Mouse (Mus musculus) left cerebral cortex, postnatal 14 days (tissue): ENCODE data around the gene Hrh3. TPM values are rescaled to one million over a fixed set of nuclear protein-coding genes. Genes with fewer than 3 reads are reported as not detected.

ENCODE experiments used
- DNase-seq, 2 experiments: peaks; one replicate each; pipeline ENCODE4 v3.0.0; 2021 to 2022; ENCODE audit warnings: low spot score in 2 of 2, mixed read lengths in 1 of 2
- intact Hi-C: fragments of 180-260 bp; cut with DNase I; formaldehyde crosslinking; loops from one replicate; pipeline ENCODE4 v1.15.1; 2025
- total RNA-seq, 2 experiments: library from RNA; stranded (reverse); gene quantifications; 2 replicates each; pipeline ENCODE4 v1.2.3; 2021

Hrh3 gene
- total RNA-seq, 2 experiments from 2014 or later, result 65.4 to 73.5 TPM

- intact Hi-C loops, result no loop called here
- DNase-seq, result peak; percentile 74 to 79
Observed at GRCm38 (mm10) chr2:180113909-180114890, 9.9 kb upstream of the Hrh3 start.

- DNase-seq, result no peak
- intact Hi-C loops, result no loop called here
Observed at GRCm38 (mm10) chr2:180108285-180108684, 4.0 kb upstream of the Hrh3 start.

- DNase-seq, result no peak
Observed at GRCm38 (mm10) chr2:180107081-180107480, 2.8 kb upstream of the Hrh3 start.

GRCm38 (mm10) chr2:180105441-180106190 lies 1.3 kb upstream of the Hrh3 start:
- intact Hi-C loops, result no loop called here
- DNase-seq, result peak in 1 of 2 experiments; percentile 57

More at GRCm38 (mm10) chr2:180107081-180107480, 2.8 kb upstream of the Hrh3 start:
- intact Hi-C loops, result no loop called here

GRCm38 (mm10) chr2:180104659-180105377 lies 530 bp upstream of the Hrh3 start:
- intact Hi-C loops, result no loop called here
- DNase-seq, result no peak

- intact Hi-C loops, result no loop called here
- no peak for DNase-seq
Observed at GRCm38 (mm10) chr2:180103151-180103977, 924 bp downstream of the Hrh3 start.

- DNase-seq, result no peak
- intact Hi-C loops, result no loop called here
Observed at GRCm38 (mm10) chr2:180099529-180099928, 4.8 kb downstream of the Hrh3 start.

- intact Hi-C loops, result no loop called here
- DNase-seq, result no peak
Observed at GRCm38 (mm10) chr2:180098167-180098566, 6.1 kb downstream of the Hrh3 start.

GRCm38 (mm10) chr2:180097585-180097984 lies 6.7 kb downstream of the Hrh3 start:
- intact Hi-C loops, result no loop called here
- no peak for DNase-seq

- intact Hi-C loops, result no loop called here
- DNase-seq, result no peak
Observed at GRCm38 (mm10) chr2:180095711-180096110, 8.6 kb downstream of the Hrh3 start.

GRCm38 (mm10) chr2:180090285-180090684 lies 14.0 kb downstream of the Hrh3 start:
- intact Hi-C loops, result no loop called here
- no peak for DNase-seq

GRCm38 (mm10) chr2:180087472-180087871 lies 16.8 kb downstream of the Hrh3 start:
- no peak for DNase-seq
- intact Hi-C loops, result no loop called here

- DNase-seq, result no peak
- intact Hi-C loops, result no loop called here
Observed at GRCm38 (mm10) chr2:180086637-180087027, 17.7 kb downstream of the Hrh3 start.

- intact Hi-C loops, result no loop called here
- no peak for DNase-seq
Observed at GRCm38 (mm10) chr2:180085926-180086636, 18.2 kb downstream of the Hrh3 start.

- intact Hi-C loops, result no loop called here
- no peak for DNase-seq
Observed at GRCm38 (mm10) chr2:180084565-180084964, 19.7 kb downstream of the Hrh3 start.

GRCm38 (mm10) chr2:180083063-180083462 lies 21.2 kb downstream of the Hrh3 start:
- intact Hi-C loops, result no loop called here
- DNase-seq, result no peak

GRCm38 (mm10) chr2:180080680-180081079 lies 23.6 kb downstream of the Hrh3 start:
- no peak for DNase-seq
- intact Hi-C loops, result no loop called here

GRCm38 (mm10) chr2:180077622-180078021 lies 26.7 kb downstream of the Hrh3 start:
- no peak for DNase-seq
- intact Hi-C loops, result loop anchor here (10.0 kb wide), 1 partner anchor 177 kb away; the partner anchor contains the start of gene Rps21
